Mouse (Mus musculus): ENCODE data around the gene Plekha3. TPM values are rescaled to one million over a fixed set of nuclear protein-coding genes. Genes with fewer than 3 reads are reported as not detected.

The Plekha3 gene
- 6.2 TPM for polyA plus RNA-seq (2017; shearing (Covaris generic))

GRCm38 (mm10) chr2:76674725-76675427 is at the start of gene Plekha3:
TSS of gene Plekha3 (plus strand) at chr2:76675281.

GRCm38 (mm10) chr2:76647883-76648570 is 27.1 kb upstream of the Plekha3 start, which contains the start of the genes Prkra and Pjvk:
TSS of gene Prkra (minus strand) at chr2:76648015.
TSS of gene Pjvk (plus strand) at chr2:76648476.

GRCm38 (mm10) chr2:76672966-76673392 is 2.1 kb upstream of the Plekha3 start, which contains the start of gene Fkbp7:
TSS of gene Fkbp7 (minus strand) at chr2:76673116.

Other genes starting within 250 kb of the Plekha3 start
- 11.5 TPM for gene Prkra, start 27.3 kb upstream of the Plekha3 start, polyA plus RNA-seq (2017; shearing (Covaris generic))
- not detected for gene Pjvk, start 26.8 kb upstream of the Plekha3 start, polyA plus RNA-seq (2017; shearing (Covaris generic))
- 3.2 TPM for gene Fkbp7, start 2.2 kb upstream of the Plekha3 start, polyA plus RNA-seq (2017; shearing (Covaris generic))

Data from inflammation-experienced regulatory T-cells, adult 16 weeks (primary cell).